Mouse (Mus musculus) C2C12 (cell line): ENCODE results near the gene Plxna4.

Experiments
- CTCF ChIP-seq: IDR thresholded peaks from one replicate; pipeline ENCODE4 v1.5.1; 2011; ENCODE audit not compliant: control insufficient read depth, insufficient read depth, insufficient read length
- MAX ChIP-seq: IDR thresholded peaks from one replicate; pipeline ENCODE4 v1.6.1; 2011; ENCODE audit warnings: mild to moderate bottlenecking, control low read depth

DNA sequence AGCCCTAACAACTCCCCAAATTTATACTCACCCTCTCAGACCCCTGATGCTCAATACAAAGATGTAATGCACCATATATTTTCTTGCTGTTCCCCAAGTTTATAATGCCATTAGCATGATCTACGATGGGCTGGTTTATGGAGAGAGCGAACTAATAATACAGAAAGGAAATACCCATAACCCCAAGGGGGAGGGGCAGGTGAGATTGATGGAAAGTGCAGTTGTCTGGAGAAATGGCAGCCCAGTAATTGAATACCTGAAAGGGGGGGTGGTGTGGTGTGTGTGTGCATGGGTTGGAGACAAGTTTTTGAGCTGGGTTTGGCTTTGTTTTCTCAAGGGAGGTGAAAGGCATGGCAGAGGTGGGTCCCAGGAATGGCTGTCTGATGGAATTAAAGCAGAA lies 356.6 kb downstream of the Plxna4 start:
- TF ChIP-seq CTCF (no peak), MAX (no peak)
